Mouse (Mus musculus): ENCODE data around the gene Slc22a5. TPM values are rescaled to one million over a fixed set of nuclear protein-coding genes. Genes with fewer than 3 reads are reported as not detected.

Slc22a5 gene
- polyA plus RNA-seq, 1 experiment from 2014 or later: 14.1 TPM

DNA sequence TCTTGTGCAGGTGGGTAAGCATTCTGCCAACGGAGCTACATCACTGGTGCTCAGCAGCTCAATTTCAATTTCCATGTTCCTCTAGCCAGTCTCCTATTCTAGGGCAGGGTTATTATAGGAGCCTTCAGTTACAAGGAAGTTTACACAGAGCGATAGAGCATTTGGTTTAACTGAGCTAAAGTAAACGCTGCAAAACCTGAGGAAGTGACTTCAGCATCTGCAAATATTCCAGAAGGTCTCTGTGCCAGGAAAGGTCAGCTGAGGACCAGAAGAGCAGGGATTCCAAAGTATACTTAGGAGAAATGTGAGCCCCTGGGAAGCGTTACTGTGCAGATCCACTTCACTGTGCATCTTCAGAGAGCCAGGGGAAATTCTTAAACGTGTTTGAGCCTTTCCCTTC, 37.8 kb downstream of the Slc22a5 start:
- Histone ChIP-seq H3K4me2 (no peak overlapping the region), H3K4me1 (peaks cover 9% of the 10 kb centered on the region; the same call in 1 of the 2 replicates), H3K27ac (no peak overlapping the region), H3K36me3 (no peaks in the 10 kb centered on the region), H3K9me3 (replicated peaks) (no peaks in the 10 kb centered on the region), H3K27me3 (0 out of 2 replicates have a peak, but pooled peaks cover 7% of the 10 kb centered on the region), H3K9ac (no peak overlapping the region), H3K4me3 (replicated peaks) (no peak overlapping the region)
- WGBS: 22% methylated on average over 5 of the region's 5 CpGs
- no peak for ATAC-seq (replicated peaks; ENCODE audit: low FRiP score)

DNA sequence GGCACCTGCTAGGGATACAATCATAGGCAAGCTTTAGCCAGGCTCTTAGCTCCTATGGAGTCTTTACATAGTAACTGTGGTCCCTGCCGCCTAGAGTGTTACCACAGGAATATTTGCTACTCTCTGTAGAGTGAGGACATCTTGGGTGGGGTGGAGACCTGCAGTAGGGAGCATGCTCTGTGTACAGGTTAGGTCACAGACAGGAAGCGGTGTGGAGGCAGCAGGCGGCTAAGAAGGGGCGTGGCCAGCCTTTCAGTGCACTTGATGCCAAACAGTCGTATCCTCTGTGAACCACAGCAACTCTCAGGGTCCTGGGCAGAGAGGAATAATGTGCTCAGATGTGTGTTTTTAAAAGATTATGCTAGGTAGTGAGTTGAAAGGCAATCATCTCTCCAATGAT, 39.7 kb downstream of the Slc22a5 start:
- WGBS: 43% methylated on average over 5 of the region's 5 CpGs
- no peak overlapping the region for H3K4me3 ChIP-seq (replicated peaks)
- H3K4me2 ChIP-seq: no peak overlapping the region
- no peaks in the 10 kb centered on the region for H3K36me3 ChIP-seq
- no peak overlapping the region for H3K9ac ChIP-seq
- ATAC-seq (replicated peaks; ENCODE audit: low FRiP score): no peak
- no peaks in the 10 kb centered on the region for H3K9me3 ChIP-seq (replicated peaks)
- H3K27me3 ChIP-seq: no peaks in the 10 kb centered on the region
- H3K4me1 ChIP-seq: peaks cover 9% of the 10 kb centered on the region; the same call in 1 of the 2 replicates
- no peak overlapping the region for H3K27ac ChIP-seq

DNA sequence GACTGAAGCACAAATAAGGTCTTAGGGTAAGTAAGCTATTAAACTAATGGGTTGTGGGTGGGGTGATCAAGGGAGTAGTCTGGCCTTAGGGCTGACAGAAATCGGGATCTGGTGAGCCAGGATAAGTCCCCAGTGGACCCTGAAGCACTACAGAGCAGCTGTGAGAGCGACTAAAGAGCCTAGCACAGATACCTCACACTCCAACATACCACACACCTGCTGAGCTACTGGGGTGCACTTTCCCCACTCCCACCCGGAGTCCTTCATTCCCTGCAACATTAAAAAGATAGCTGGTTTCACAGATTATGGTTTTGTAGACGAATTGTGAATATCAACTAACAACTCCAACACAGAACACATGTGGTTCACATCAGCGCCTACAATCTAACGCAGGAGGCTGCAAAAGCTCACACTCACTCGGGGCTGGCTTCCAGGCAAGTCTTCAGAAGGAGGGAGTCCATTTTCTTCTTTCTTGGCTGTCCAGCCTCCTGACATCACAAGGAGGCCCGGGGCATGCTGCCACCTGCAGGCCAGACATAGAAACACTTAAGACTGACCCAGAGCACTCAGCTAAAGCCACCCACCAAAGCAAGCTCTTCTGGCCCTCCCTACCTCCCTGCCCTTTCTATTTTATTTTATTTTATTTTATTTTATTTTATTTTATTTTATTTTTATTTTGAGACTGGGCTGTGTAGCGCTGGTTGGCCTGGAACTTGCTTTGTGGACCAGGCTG, 41.7 kb downstream of the Slc22a5 start:
- ATAC-seq (replicated peaks; ENCODE audit: low FRiP score): peak; percentile 77
- Histone ChIP-seq H3K4me2 (peak overlapping the region; percentile 35; the same call in 1 of the 2 replicates), H3K9me3 (replicated peaks) (no peaks in the 10 kb centered on the region), H3K4me1 (peaks cover 9% of the 10 kb centered on the region; the same call in 1 of the 2 replicates), H3K4me3 (replicated peaks) (no peak overlapping the region), H3K36me3 (no peaks in the 10 kb centered on the region), H3K9ac (no peak overlapping the region), H3K27ac (no peak overlapping the region), H3K27me3 (no peaks in the 10 kb centered on the region)
- 29% methylated on average over 9 of the region's 9 CpGs for WGBS

DNA sequence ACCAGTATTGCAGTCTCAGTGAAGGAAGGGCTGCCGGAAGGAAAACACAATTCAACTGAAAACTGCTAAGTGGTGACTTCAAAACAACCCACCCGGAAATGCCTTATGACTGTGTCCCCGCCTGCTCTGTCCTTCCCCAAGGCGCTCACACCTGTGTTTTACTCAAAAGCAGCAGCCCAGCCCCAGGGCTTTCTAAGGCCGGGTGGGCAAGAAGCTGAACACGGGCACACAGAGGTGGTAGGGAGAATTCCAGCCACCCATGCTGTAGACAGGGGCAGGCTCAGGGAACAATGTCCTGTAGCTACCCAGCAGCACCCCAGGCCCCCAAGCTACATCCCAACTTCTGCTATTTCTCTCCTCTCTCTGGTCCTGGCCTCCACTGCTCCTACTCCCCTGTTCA, 45.8 kb downstream of the Slc22a5 start:
- Histone ChIP-seq H3K9ac (no peak overlapping the region), H3K4me2 (no peak overlapping the region), H3K36me3 (no peaks in the 10 kb centered on the region), H3K9me3 (replicated peaks) (no peaks in the 10 kb centered on the region), H3K27me3 (peaks cover 5% of the 10 kb centered on the region; the same call in 1 of the 2 replicates), H3K4me1 (peaks cover 4% of the 10 kb centered on the region; the same call in 1 of the 2 replicates), H3K4me3 (replicated peaks) (no peak overlapping the region), H3K27ac (no peak overlapping the region)
- WGBS: 55% methylated on average over 6 of the region's 6 CpGs
- ATAC-seq (replicated peaks; ENCODE audit: low FRiP score): no peak

DNA sequence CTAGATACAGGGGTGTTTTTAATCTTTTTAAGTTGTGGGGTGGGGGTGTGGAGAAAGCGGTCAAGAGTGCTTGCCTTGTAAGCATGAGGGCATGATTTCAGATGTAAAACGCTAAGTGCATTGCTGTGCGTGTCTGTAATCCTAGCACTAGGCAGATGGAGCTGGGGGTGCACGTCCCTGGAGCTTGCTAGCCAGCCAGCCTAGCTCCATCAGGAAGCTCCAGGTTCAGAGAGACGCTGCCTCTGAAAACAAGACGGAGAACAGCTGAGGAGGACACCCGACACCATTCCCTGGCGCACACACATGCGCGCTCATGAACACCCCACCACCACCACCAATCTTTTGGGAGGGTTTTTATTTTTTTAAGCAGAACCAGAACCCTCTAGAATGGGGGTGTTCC, 48.4 kb downstream of the Slc22a5 start:
- no peaks in the 10 kb centered on the region for H3K9me3 ChIP-seq (replicated peaks)
- H3K4me1 ChIP-seq: peaks cover 4% of the 10 kb centered on the region; the same call in 1 of the 2 replicates
- WGBS: 48% methylated on average over 10 of the region's 10 CpGs
- H3K27me3 ChIP-seq: peaks cover 5% of the 10 kb centered on the region; the same call in 1 of the 2 replicates
- no peak overlapping the region for H3K9ac ChIP-seq
- H3K36me3 ChIP-seq: no peaks in the 10 kb centered on the region
- H3K4me3 ChIP-seq (replicated peaks): no peak overlapping the region
- no peak for ATAC-seq (replicated peaks; ENCODE audit: low FRiP score)
- no peak overlapping the region for H3K27ac ChIP-seq
- H3K4me2 ChIP-seq: no peak overlapping the region

DNA sequence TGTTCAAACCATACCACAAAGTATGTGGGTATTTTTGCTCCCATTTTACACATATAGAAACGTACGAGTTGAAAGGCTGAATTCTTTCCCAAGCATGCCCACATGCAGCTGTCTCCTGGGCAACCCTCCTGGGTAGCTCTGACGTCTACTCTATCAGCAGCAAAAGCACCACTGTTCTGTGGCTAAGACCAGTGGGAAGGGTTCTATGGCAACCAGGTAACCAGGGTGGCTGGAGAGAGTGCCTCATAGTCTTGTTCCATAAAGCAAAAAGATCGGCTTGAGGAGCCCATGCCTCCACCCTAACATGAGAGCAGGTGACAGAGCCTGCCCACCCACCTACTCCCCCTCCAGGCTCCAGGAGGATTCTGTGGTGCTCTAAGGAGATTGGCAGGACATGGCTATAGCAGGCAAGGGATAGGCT, 49.3 kb downstream of the Slc22a5 start:
- no peak overlapping the region for H3K27ac ChIP-seq
- peaks cover 4% of the 10 kb centered on the region; the same call in 1 of the 2 replicates for H3K4me1 ChIP-seq
- no peak overlapping the region for H3K4me3 ChIP-seq (replicated peaks)
- 77% methylated on average over 4 of the region's 4 CpGs for WGBS
- H3K9me3 ChIP-seq (replicated peaks): no peaks in the 10 kb centered on the region
- H3K9ac ChIP-seq: no peak overlapping the region
- ATAC-seq (replicated peaks; ENCODE audit: low FRiP score): no peak
- no peaks in the 10 kb centered on the region for H3K36me3 ChIP-seq
- H3K27me3 ChIP-seq: peaks cover 5% of the 10 kb centered on the region; the same call in 1 of the 2 replicates
- no peak overlapping the region for H3K4me2 ChIP-seq

DNA sequence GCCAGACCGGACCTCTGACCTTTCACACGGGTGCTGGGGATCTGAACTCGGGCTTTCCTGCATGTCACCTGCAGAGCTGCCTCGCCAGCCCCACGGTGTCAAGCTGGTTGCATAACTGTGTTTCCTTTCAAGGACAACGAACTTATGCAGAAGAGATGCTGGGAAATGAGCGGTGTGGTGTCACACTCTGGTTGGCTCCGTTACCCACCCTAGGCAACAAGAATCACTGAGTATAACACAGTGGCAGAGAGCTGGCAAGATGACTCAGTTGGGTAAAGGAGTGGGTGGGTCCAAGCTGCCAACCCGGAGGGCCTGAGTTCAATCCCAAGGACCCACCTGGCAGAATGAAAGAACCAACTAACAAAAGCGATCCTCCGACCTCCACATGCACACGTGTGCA, 49.9 kb downstream of the Slc22a5 start:
- Histone ChIP-seq H3K27ac (no peak overlapping the region), H3K36me3 (no peaks in the 10 kb centered on the region), H3K9me3 (replicated peaks) (no peaks in the 10 kb centered on the region), H3K4me3 (replicated peaks) (no peak overlapping the region), H3K4me2 (no peak overlapping the region), H3K4me1 (peaks cover 4% of the 10 kb centered on the region; the same call in 1 of the 2 replicates), H3K27me3 (peaks cover 5% of the 10 kb centered on the region; the same call in 1 of the 2 replicates), H3K9ac (no peak overlapping the region)
- ATAC-seq (replicated peaks; ENCODE audit: low FRiP score): no peak
- 83% methylated on average over 12 of the region's 12 CpGs for WGBS

DNA sequence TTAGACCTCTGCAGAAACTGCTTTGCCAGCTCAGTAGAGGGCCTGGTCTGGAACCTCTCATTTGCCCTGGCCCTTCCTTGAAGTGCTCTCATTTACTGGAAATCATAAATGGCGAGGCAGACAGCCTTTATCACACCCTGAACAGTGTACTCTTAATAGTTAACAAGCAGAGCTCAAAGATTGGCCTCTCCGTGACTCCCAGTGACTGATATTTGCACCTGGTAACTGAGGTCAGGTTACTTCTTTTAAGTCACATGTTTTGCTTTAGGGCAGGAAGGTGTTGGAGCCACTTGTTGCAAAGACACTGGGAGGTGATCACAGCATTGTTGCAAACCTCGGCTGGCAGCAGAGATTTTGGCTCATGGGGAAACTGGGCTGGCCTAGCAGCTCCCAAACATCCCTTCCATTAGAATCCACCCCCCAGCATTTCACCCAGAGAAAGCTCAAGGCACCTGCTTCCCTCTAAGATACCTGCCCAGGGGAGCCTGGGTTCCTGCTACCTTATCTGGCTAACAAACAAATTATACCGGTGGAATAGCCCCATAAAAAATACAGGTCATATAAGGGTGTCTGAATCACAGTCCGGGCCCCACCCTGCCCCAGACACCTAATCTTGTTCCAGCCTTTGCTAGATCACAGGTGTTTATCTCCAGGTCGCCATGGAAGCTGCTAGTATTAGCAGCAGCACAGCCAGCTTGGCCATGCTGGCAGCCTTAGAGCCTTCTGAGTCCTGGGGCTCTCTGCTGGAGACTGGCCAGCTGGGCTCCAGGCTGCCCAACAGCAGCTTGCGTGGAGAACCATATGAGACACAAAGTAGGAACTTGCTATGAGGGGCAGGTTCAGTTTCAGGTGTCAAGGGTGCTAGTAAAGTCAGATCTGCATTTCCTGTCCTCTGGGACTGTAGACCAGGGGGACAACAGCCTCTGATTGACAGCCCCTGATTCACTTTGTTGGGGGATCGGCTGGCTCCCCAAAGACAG, 51.5 kb downstream of the Slc22a5 start:
- H3K27ac ChIP-seq: no peak overlapping the region
- ATAC-seq (replicated peaks; ENCODE audit: low FRiP score): no peak; the same call in 1 of the 2 replicates
- H3K4me2 ChIP-seq: no peak overlapping the region
- H3K4me1 ChIP-seq: peaks cover 4% of the 10 kb centered on the region; the same call in 1 of the 2 replicates
- H3K9ac ChIP-seq: no peak overlapping the region
- 48% methylated on average over 8 of the region's 8 CpGs for WGBS
- H3K27me3 ChIP-seq: peaks cover 5% of the 10 kb centered on the region; the same call in 1 of the 2 replicates
- H3K9me3 ChIP-seq (replicated peaks): no peaks in the 10 kb centered on the region
- H3K4me3 ChIP-seq (replicated peaks): no peak overlapping the region
- H3K36me3 ChIP-seq: no peaks in the 10 kb centered on the region

DNA sequence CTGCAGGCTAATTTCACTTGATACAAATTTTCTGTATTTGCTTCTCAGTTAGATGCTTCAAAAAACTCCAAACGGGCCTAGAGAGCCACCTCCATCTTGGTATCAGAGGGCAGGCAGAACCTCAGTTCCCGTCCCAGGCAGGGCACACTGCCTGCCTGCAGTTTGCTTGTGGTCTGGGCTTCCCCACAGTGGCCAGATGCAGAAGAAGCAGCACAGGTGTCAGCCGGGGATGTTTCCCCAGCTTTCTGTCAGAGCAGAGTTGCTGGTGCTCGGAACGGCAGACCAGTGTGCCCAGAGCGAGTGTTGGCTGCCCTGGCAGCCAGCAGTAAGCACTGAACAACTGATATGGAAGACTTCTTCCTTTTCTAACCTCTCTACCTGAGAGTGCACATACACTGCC, 52.3 kb downstream of the Slc22a5 start:
- H3K9ac ChIP-seq: no peak overlapping the region

DNA sequence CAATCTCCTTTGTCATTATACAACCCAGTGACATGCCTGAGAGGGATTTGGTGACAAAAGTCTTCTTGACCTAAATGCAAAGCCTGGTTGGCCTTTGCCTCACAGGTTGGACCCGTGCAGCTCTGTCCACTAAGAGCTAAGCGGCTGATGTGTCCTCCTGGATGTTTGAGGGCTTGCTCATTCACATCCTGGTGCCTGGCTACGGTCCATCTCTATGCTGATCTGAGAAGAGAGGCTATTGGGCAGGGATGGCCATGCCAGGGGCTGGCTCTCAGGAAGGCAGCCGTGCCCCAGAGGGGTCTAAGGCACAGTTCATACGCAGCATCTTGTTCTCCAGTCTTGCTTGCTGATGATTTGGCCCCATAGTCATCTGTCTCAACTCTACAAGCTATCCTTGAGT, 53.7 kb downstream of the Slc22a5 start:
- Histone ChIP-seq H3K27ac (no peak overlapping the region), H3K9me3 (replicated peaks) (no peaks in the 10 kb centered on the region), H3K27me3 (no peaks in the 10 kb centered on the region), H3K4me2 (no peak overlapping the region), H3K4me3 (replicated peaks) (no peak overlapping the region), H3K4me1 (peaks cover 4% of the 10 kb centered on the region; the same call in 1 of the 2 replicates), H3K36me3 (no peaks in the 10 kb centered on the region), H3K9ac (no peak overlapping the region)
- no peak for ATAC-seq (replicated peaks; ENCODE audit: low FRiP score)
- WGBS: 83% methylated on average over 5 of the region's 5 CpGs

More for the DNA sequence above, 52.3 kb downstream of the Slc22a5 start:
- Histone ChIP-seq H3K27ac (no peak overlapping the region), H3K4me3 (replicated peaks) (no peak overlapping the region), H3K4me1 (peaks cover 4% of the 10 kb centered on the region; the same call in 1 of the 2 replicates), H3K9me3 (replicated peaks) (no peaks in the 10 kb centered on the region), H3K36me3 (no peaks in the 10 kb centered on the region), H3K4me2 (no peak overlapping the region), H3K27me3 (peaks cover 5% of the 10 kb centered on the region; the same call in 1 of the 2 replicates)
- 74% methylated on average over 6 of the region's 6 CpGs for WGBS
- ATAC-seq (replicated peaks; ENCODE audit: low FRiP score): no peak

DNA sequence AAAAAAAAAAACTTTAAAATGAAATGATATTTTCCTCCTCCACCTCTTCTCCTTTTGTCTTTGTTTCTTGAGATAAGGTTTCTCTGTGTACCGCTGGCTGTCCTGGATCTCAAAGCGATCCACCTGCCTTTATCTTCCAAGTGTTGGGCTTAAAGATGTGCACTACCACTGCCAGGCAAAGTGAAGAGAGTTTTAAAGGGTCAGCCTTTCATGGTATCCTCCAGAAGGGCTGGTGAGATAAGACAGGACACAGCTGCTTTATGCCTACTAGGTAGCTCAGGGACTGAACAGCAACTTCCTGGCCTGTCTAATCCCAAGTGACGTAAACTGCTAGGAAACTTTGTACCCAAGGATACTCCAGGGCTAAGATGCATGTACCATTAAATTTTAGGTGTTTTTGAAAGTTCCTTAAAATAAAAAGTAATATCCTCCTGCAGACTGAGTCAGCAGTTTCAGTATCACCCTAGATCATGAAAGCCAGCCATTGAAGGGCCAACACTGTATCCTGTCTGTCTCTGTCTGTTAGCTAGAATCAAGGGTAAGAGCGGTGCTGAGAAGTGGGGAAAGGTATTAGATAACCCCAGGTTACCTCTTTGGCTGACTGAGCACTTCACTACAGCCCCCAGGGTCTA, 56.0 kb downstream of the Slc22a5 start:
- WGBS: 85% methylated on average over 4 of the region's 4 CpGs
- Histone ChIP-seq H3K4me2 (no peak overlapping the region), H3K9me3 (replicated peaks) (no peaks in the 10 kb centered on the region), H3K4me1 (peaks cover 4% of the 10 kb centered on the region; the same call in 1 of the 2 replicates), H3K4me3 (replicated peaks) (no peak overlapping the region), H3K36me3 (no peaks in the 10 kb centered on the region), H3K27ac (no peak overlapping the region), H3K9ac (no peak overlapping the region), H3K27me3 (no peaks in the 10 kb centered on the region)
- no peak for ATAC-seq (replicated peaks; ENCODE audit: low FRiP score)
